Mouse (Mus musculus) forebrain, embryonic 12.5 days (tissue): ENCODE measurements around the gene Vangl1. TPM values are rescaled to one million over a fixed set of nuclear protein-coding genes. Genes with fewer than 3 reads are reported as not detected.
A peak's percentile ranks its signal among the peaks of the same experiment; 100 is the strongest.

Experiments
- ATAC-seq: fragments of 200-750 bp; cut with Nextera tagmentation; 2 replicates; pipeline ENCODE4 v1.8.0; 2017; ENCODE audit warnings: moderate TSS enrichment; ENCODE audit not compliant: low FRiP score
- H3K27ac ChIP-seq: fragments of 300-500 bp; sonication (generic); 2 replicates; pipeline ENCODE4 v1.5.1; 2016; ENCODE audit warnings: mild to moderate bottlenecking
- H3K27me3 ChIP-seq: fragments of 300-500 bp; sonication (generic); 2 replicates; pipeline ENCODE4 v1.6.1; 2016; ENCODE audit warnings: mild to moderate bottlenecking
- H3K36me3 ChIP-seq: fragments of 300-500 bp; sonication (generic); replicated peaks from 2 replicates; pipeline ENCODE4 v1.6.1; 2016; ENCODE audit warnings: mild to moderate bottlenecking
- H3K4me1 ChIP-seq: fragments of 300-500 bp; sonication (generic); 2 replicates; pipeline ENCODE4 v1.6.1; 2016
- H3K4me2 ChIP-seq: fragments of 300-500 bp; sonication (generic); 2 replicates; pipeline ENCODE4 v1.6.1; 2016; ENCODE audit warnings: mild to moderate bottlenecking, moderate library complexity
- H3K4me3 ChIP-seq: fragments of 300-500 bp; sonication (generic); replicated peaks from 2 replicates; pipeline ENCODE4 v1.5.1; 2016; ENCODE audit warnings: mild to moderate bottlenecking
- H3K9ac ChIP-seq: fragments of 300-500 bp; sonication (generic); 2 replicates; pipeline ENCODE4 v1.6.1; 2016; ENCODE audit warnings: mild to moderate bottlenecking
- H3K9me3 ChIP-seq: fragments of 300-500 bp; sonication (generic); 2 replicates; pipeline ENCODE4 v1.6.1; 2016
- WGBS: fragments of 180-500 bp; shearing (Covaris S2); methylation state at CpG from one replicate; pipeline ENCODE4 v1.1.7; 2016; 5-methylcytosine and 5-hydroxymethylcytosine counted together
- polyA plus RNA-seq: library from polyadenylated mRNA; unstranded; fragments of >200 nt; fragmentation: Nextera tagmentation; extraction: Ambion mirVana; gene quantifications from 2 replicates; pipeline ENCODE4 v1.2.1, GENCODE M21; 2016

Vangl1 gene
- polyA plus RNA-seq, 1 experiment from 2014 or later: 5.8 TPM

GRCm38 (mm10) chr3:102147189-102147588 lies 57.3 kb downstream of the Vangl1 start:
- Histone ChIP-seq H3K9ac (no peak overlapping the region), H3K9me3 (no peaks in the 10 kb centered on the region), H3K4me3 (no peak overlapping the region), H3K27me3 (0 out of 2 replicates have a peak, but pooled peaks cover 2% of the 10 kb centered on the region), H3K4me1 (peaks cover 35% of the 10 kb centered on the region), H3K36me3 (no peaks in the 10 kb centered on the region), H3K4me2 (no peak overlapping the region), H3K27ac (no peak overlapping the region)
- WGBS: 68% methylated on average over 4 of the region's 4 CpGs
- ATAC-seq: no peak

GRCm38 (mm10) chr3:102146428-102146827 lies 58.1 kb downstream of the Vangl1 start:
- H3K4me2 ChIP-seq: no peak overlapping the region
- no peak overlapping the region for H3K9ac ChIP-seq
- no peak for ATAC-seq
- H3K36me3 ChIP-seq: no peaks in the 10 kb centered on the region
- no peak overlapping the region for H3K4me3 ChIP-seq
- no peaks in the 10 kb centered on the region for H3K9me3 ChIP-seq
- WGBS: 36% methylated on average over 6 of the region's 6 CpGs
- 0 out of 2 replicates have a peak, but pooled peaks cover under 1% of the 10 kb centered on the region for H3K27me3 ChIP-seq
- H3K4me1 ChIP-seq: peaks cover 30% of the 10 kb centered on the region
- H3K27ac ChIP-seq: no peak overlapping the region

GRCm38 (mm10) chr3:102145645-102146386 lies 58.7 kb downstream of the Vangl1 start:
- no peak overlapping the region for H3K27ac ChIP-seq
- no peaks in the 10 kb centered on the region for H3K36me3 ChIP-seq
- H3K4me2 ChIP-seq: no peak overlapping the region
- 9% methylated on average over 6 of the region's 6 CpGs for WGBS
- peak; percentile 23; the same call in 1 of the 2 replicates for ATAC-seq
- H3K9ac ChIP-seq: no peak overlapping the region
- no peaks in the 10 kb centered on the region for H3K27me3 ChIP-seq
- H3K4me1 ChIP-seq: peaks cover 30% of the 10 kb centered on the region
- H3K9me3 ChIP-seq: no peaks in the 10 kb centered on the region
- no peak overlapping the region for H3K4me3 ChIP-seq

GRCm38 (mm10) chr3:102144401-102144800 lies 60.1 kb downstream of the Vangl1 start:
- H3K9me3 ChIP-seq: no peaks in the 10 kb centered on the region
- no peak overlapping the region for H3K4me3 ChIP-seq
- H3K36me3 ChIP-seq: no peaks in the 10 kb centered on the region
- no peak overlapping the region for H3K27ac ChIP-seq
- no peaks in the 10 kb centered on the region for H3K27me3 ChIP-seq
- H3K4me1 ChIP-seq: peaks cover 28% of the 10 kb centered on the region
- no peak overlapping the region for H3K4me2 ChIP-seq
- WGBS: 97% methylated on average over 4 of the region's 4 CpGs
- no peak overlapping the region for H3K9ac ChIP-seq
- no peak for ATAC-seq

GRCm38 (mm10) chr3:102143536-102143935 lies 61.0 kb downstream of the Vangl1 start:
- 84% methylated on average over 3 of the region's 3 CpGs for WGBS
- Histone ChIP-seq H3K27me3 (no peaks in the 10 kb centered on the region), H3K9me3 (no peaks in the 10 kb centered on the region), H3K4me3 (no peak overlapping the region), H3K36me3 (no peaks in the 10 kb centered on the region), H3K27ac (no peak overlapping the region), H3K4me2 (no peak overlapping the region), H3K4me1 (peaks cover 23% of the 10 kb centered on the region), H3K9ac (no peak overlapping the region)
- no peak for ATAC-seq

- Histone ChIP-seq H3K4me3 (no peak overlapping the region), H3K36me3 (no peaks in the 10 kb centered on the region), H3K4me2 (no peak overlapping the region), H3K9ac (no peak overlapping the region), H3K4me1 (peaks cover 22% of the 10 kb centered on the region), H3K9me3 (no peaks in the 10 kb centered on the region), H3K27ac (no peak overlapping the region), H3K27me3 (no peaks in the 10 kb centered on the region)
- ATAC-seq: no peak
- 97% methylated on average over 4 of the region's 4 CpGs for WGBS
These were observed 61.5 kb downstream of the Vangl1 start for GRCm38 (mm10) chr3:102142947-102143346.

- 45% methylated on average over 6 of the region's 6 CpGs for WGBS
- H3K4me1 ChIP-seq: peaks cover 15% of the 10 kb centered on the region
- H3K9me3 ChIP-seq: no peaks in the 10 kb centered on the region
- H3K27me3 ChIP-seq: no peaks in the 10 kb centered on the region
- no peak for ATAC-seq
- no peaks in the 10 kb centered on the region for H3K36me3 ChIP-seq
- H3K27ac ChIP-seq: no peak overlapping the region
- H3K9ac ChIP-seq: no peak overlapping the region
- H3K4me2 ChIP-seq: no peak overlapping the region
- no peak overlapping the region for H3K4me3 ChIP-seq
These were observed 62.6 kb downstream of the Vangl1 start for GRCm38 (mm10) chr3:102141893-102142292.

- H3K36me3 ChIP-seq: no peaks in the 10 kb centered on the region
- no peak overlapping the region for H3K9ac ChIP-seq
- WGBS: 80% methylated on average over 2 of the region's 2 CpGs
- ATAC-seq: no peak
- no peaks in the 10 kb centered on the region for H3K27me3 ChIP-seq
- H3K27ac ChIP-seq: no peak overlapping the region
- no peak overlapping the region for H3K4me2 ChIP-seq
- no peak overlapping the region for H3K4me3 ChIP-seq
- H3K4me1 ChIP-seq: peaks cover 11% of the 10 kb centered on the region
- H3K9me3 ChIP-seq: no peaks in the 10 kb centered on the region
These were observed 63.0 kb downstream of the Vangl1 start for GRCm38 (mm10) chr3:102141451-102141850.

GRCm38 (mm10) chr3:102140606-102141005 lies 63.9 kb downstream of the Vangl1 start:
- no peaks in the 10 kb centered on the region for H3K9me3 ChIP-seq
- no peaks in the 10 kb centered on the region for H3K27me3 ChIP-seq
- 90% methylated on average over 6 of the region's 6 CpGs for WGBS
- no peak overlapping the region for H3K27ac ChIP-seq
- H3K4me2 ChIP-seq: no peak overlapping the region
- peaks cover 10% of the 10 kb centered on the region for H3K4me1 ChIP-seq
- no peak overlapping the region for H3K4me3 ChIP-seq
- no peak overlapping the region for H3K9ac ChIP-seq
- H3K36me3 ChIP-seq: no peaks in the 10 kb centered on the region
- no peak for ATAC-seq

GRCm38 (mm10) chr3:102138899-102139298 lies 65.6 kb downstream of the Vangl1 start:
- H3K27me3 ChIP-seq: no peaks in the 10 kb centered on the region
- H3K36me3 ChIP-seq: no peaks in the 10 kb centered on the region
- H3K9ac ChIP-seq: no peak overlapping the region
- peaks cover 11% of the 10 kb centered on the region for H3K4me1 ChIP-seq
- H3K4me3 ChIP-seq: no peak overlapping the region
- H3K4me2 ChIP-seq: no peak overlapping the region
- WGBS: 80% methylated on average over 6 of the region's 6 CpGs
- ATAC-seq: no peak
- no peak overlapping the region for H3K27ac ChIP-seq
- H3K9me3 ChIP-seq: no peaks in the 10 kb centered on the region

- no peak overlapping the region for H3K4me3 ChIP-seq
- H3K4me2 ChIP-seq: no peak overlapping the region
- no peak overlapping the region for H3K9ac ChIP-seq
- 80% methylated on average over 10 of the region's 10 CpGs for WGBS
- no peak for ATAC-seq
- H3K27me3 ChIP-seq: no peaks in the 10 kb centered on the region
- peaks cover 11% of the 10 kb centered on the region for H3K4me1 ChIP-seq
- no peak overlapping the region for H3K27ac ChIP-seq
- no peaks in the 10 kb centered on the region for H3K36me3 ChIP-seq
- no peaks in the 10 kb centered on the region for H3K9me3 ChIP-seq
These were observed 67.3 kb downstream of the Vangl1 start for GRCm38 (mm10) chr3:102137158-102137557.

- no peaks in the 10 kb centered on the region for H3K36me3 ChIP-seq
- H3K27ac ChIP-seq: no peak overlapping the region
- no peaks in the 10 kb centered on the region for H3K27me3 ChIP-seq
- no peak overlapping the region for H3K4me3 ChIP-seq
- 31% methylated on average over 10 of the region's 10 CpGs for WGBS
- H3K9ac ChIP-seq: no peak overlapping the region
- no peaks in the 10 kb centered on the region for H3K9me3 ChIP-seq
- peaks cover 14% of the 10 kb centered on the region for H3K4me1 ChIP-seq
- no peak for ATAC-seq
- no peak overlapping the region for H3K4me2 ChIP-seq
These were observed 68.9 kb downstream of the Vangl1 start for GRCm38 (mm10) chr3:102135389-102136113.
